Mouse (Mus musculus): ENCODE data around the gene Aebp2. TPM values are rescaled to one million over a fixed set of nuclear protein-coding genes. Genes with fewer than 3 reads are reported as not detected.
"Not testable (repeated sequence)": the region's sequence is repeated elsewhere in the genome, so short reads cannot be mapped to it uniquely, and the experiment has no call there.

Aebp2 gene
- polyA plus RNA-seq, 1 experiment from 2014 or later: 29.6 TPM

- no peak overlapping the region for H3K27ac ChIP-seq
- no peak overlapping the region for H3K4me3 ChIP-seq (ENCODE audit: inconsistent target)
- no peaks in the 10 kb centered on the region for H3K36me3 ChIP-seq (ENCODE audit: inconsistent target)
- no peaks in the 10 kb centered on the region for H3K79me2 ChIP-seq (ENCODE audit: inconsistent target)
- WGBS (ENCODE audit: missing documents): 83% methylated on average over 9 of the region's 9 CpGs
These were observed 23.9 kb upstream of the Aebp2 start for GRCm38 (mm10) chr6:140598516-140598915.

- Histone ChIP-seq H3K27ac (no peak overlapping the region), H3K4me3 (ENCODE audit: inconsistent target) (no peak overlapping the region), H3K36me3 (ENCODE audit: inconsistent target) (no peaks in the 10 kb centered on the region), H3K79me2 (ENCODE audit: inconsistent target) (no peaks in the 10 kb centered on the region)
- WGBS (ENCODE audit: missing documents): 96% methylated on average over 5 of the region's 5 CpGs
These were observed 23.1 kb upstream of the Aebp2 start for GRCm38 (mm10) chr6:140599337-140599736.

- not testable (repeated sequence) for H3K36me3 ChIP-seq (ENCODE audit: inconsistent target); H3K4me3 ChIP-seq (ENCODE audit: inconsistent target); H3K79me2 ChIP-seq (ENCODE audit: inconsistent target); H3K27ac ChIP-seq
- 100% methylated on average over 5 of the region's 8 CpGs for WGBS (ENCODE audit: missing documents)
These were observed 21.8 kb upstream of the Aebp2 start for GRCm38 (mm10) chr6:140600671-140601070.

- Histone ChIP-seq H3K4me3 (ENCODE audit: inconsistent target) (no peak overlapping the region), H3K27ac (no peak overlapping the region), H3K36me3 (ENCODE audit: inconsistent target) (no peaks in the 10 kb centered on the region), H3K79me2 (ENCODE audit: inconsistent target) (no peaks in the 10 kb centered on the region)
- WGBS (ENCODE audit: missing documents): 91% methylated on average over 4 of the region's 4 CpGs
These were observed 21.3 kb upstream of the Aebp2 start for GRCm38 (mm10) chr6:140601175-140601574.

- 87% methylated on average over 8 of the region's 8 CpGs for WGBS (ENCODE audit: missing documents)
- Histone ChIP-seq H3K79me2 (ENCODE audit: inconsistent target) (no peaks in the 10 kb centered on the region), H3K4me3 (ENCODE audit: inconsistent target) (no peak overlapping the region), H3K27ac (no peak overlapping the region), H3K36me3 (ENCODE audit: inconsistent target) (no peaks in the 10 kb centered on the region)
These were observed 19.1 kb upstream of the Aebp2 start for GRCm38 (mm10) chr6:140603228-140603944.

- H3K79me2 ChIP-seq (ENCODE audit: inconsistent target); H3K36me3 ChIP-seq (ENCODE audit: inconsistent target); H3K4me3 ChIP-seq (ENCODE audit: inconsistent target); H3K27ac ChIP-seq: not testable (repeated sequence)
- WGBS (ENCODE audit: missing documents): 94% methylated on average over 5 of the region's 5 CpGs
These were observed 17.3 kb upstream of the Aebp2 start for GRCm38 (mm10) chr6:140605173-140605572.

GRCm38 (mm10) chr6:140605732-140606131 is 16.7 kb upstream of the Aebp2 start:
- WGBS (ENCODE audit: missing documents): 96% methylated on average over 3 of the region's 3 CpGs
- Histone ChIP-seq H3K4me3 (ENCODE audit: inconsistent target) (no peak overlapping the region), H3K36me3 (ENCODE audit: inconsistent target) (no peaks in the 10 kb centered on the region), H3K27ac (no peak overlapping the region), H3K79me2 (ENCODE audit: inconsistent target) (no peaks in the 10 kb centered on the region)

GRCm38 (mm10) chr6:140606534-140606933 is 15.9 kb upstream of the Aebp2 start:
- Histone ChIP-seq H3K4me3 (ENCODE audit: inconsistent target) (no peak overlapping the region), H3K27ac (no peak overlapping the region), H3K36me3 (ENCODE audit: inconsistent target) (no peaks in the 10 kb centered on the region), H3K79me2 (ENCODE audit: inconsistent target) (no peaks in the 10 kb centered on the region)
- 95% methylated on average over 10 of the region's 10 CpGs for whole genome bisulfite sequencing (ENCODE audit: missing documents)

GRCm38 (mm10) chr6:140608666-140609065 is 13.8 kb upstream of the Aebp2 start:
- Histone ChIP-seq H3K36me3 (ENCODE audit: inconsistent target) (no peaks in the 10 kb centered on the region), H3K27ac (no peak overlapping the region), H3K4me3 (ENCODE audit: inconsistent target) (no peak overlapping the region), H3K79me2 (ENCODE audit: inconsistent target) (no peaks in the 10 kb centered on the region)
- WGBS (ENCODE audit: missing documents): 90% methylated on average over 6 of the region's 6 CpGs

GRCm38 (mm10) chr6:140609533-140609932 is 12.9 kb upstream of the Aebp2 start:
- H3K79me2 ChIP-seq (ENCODE audit: inconsistent target): no peaks in the 10 kb centered on the region

GRCm38 (mm10) chr6:140610117-140610516 is 12.3 kb upstream of the Aebp2 start:
- Histone ChIP-seq H3K27ac (peak overlapping the region; percentile 21; the same call in 1 of the 2 replicates), H3K36me3 (ENCODE audit: inconsistent target) (no peaks in the 10 kb centered on the region), H3K4me3 (ENCODE audit: inconsistent target) (no peak overlapping the region), H3K79me2 (ENCODE audit: inconsistent target) (no peaks in the 10 kb centered on the region)
- 10% methylated on average over 4 of the region's 5 CpGs for WGBS (ENCODE audit: missing documents)

More at GRCm38 (mm10) chr6:140609533-140609932, 12.9 kb upstream of the Aebp2 start:
- 64% methylated on average over 4 of the region's 4 CpGs for WGBS (ENCODE audit: missing documents)
- H3K4me3 ChIP-seq (ENCODE audit: inconsistent target): no peak overlapping the region
- H3K36me3 ChIP-seq (ENCODE audit: inconsistent target): no peaks in the 10 kb centered on the region
- peak overlapping the region; percentile 21; the same call in 1 of the 2 replicates for H3K27ac ChIP-seq

GRCm38 (mm10) chr6:140611282-140611681 is 11.2 kb upstream of the Aebp2 start:
- H3K79me2 ChIP-seq (ENCODE audit: inconsistent target): no peaks in the 10 kb centered on the region
- no peak overlapping the region for H3K27ac ChIP-seq
- H3K4me3 ChIP-seq (ENCODE audit: inconsistent target): no peak overlapping the region
- WGBS (ENCODE audit: missing documents): 82% methylated on average over 4 of the region's 4 CpGs
- H3K36me3 ChIP-seq (ENCODE audit: inconsistent target): no peaks in the 10 kb centered on the region

GRCm38 (mm10) chr6:140611893-140612473 is 10.5 kb upstream of the Aebp2 start:
- Histone ChIP-seq H3K36me3 (ENCODE audit: inconsistent target) (no peaks in the 10 kb centered on the region), H3K27ac (no peak overlapping the region), H3K79me2 (ENCODE audit: inconsistent target) (no peaks in the 10 kb centered on the region), H3K4me3 (ENCODE audit: inconsistent target) (no peak overlapping the region)
- WGBS (ENCODE audit: missing documents): 97% methylated on average over 13 of the region's 13 CpGs

- Histone ChIP-seq H3K79me2 (ENCODE audit: inconsistent target) (no peaks in the 10 kb centered on the region), H3K36me3 (ENCODE audit: inconsistent target) (no peaks in the 10 kb centered on the region), H3K27ac (no peak overlapping the region), H3K4me3 (ENCODE audit: inconsistent target) (no peak overlapping the region)
- 84% methylated on average over 3 of the region's 3 CpGs for WGBS (ENCODE audit: missing documents)
These were observed 8.6 kb upstream of the Aebp2 start for GRCm38 (mm10) chr6:140613822-140614221.

- Histone ChIP-seq H3K79me2 (ENCODE audit: inconsistent target) (no peaks in the 10 kb centered on the region), H3K36me3 (ENCODE audit: inconsistent target) (no peaks in the 10 kb centered on the region), H3K4me3 (ENCODE audit: inconsistent target) (no peak overlapping the region), H3K27ac (no peak overlapping the region)
- 56% methylated on average over 11 of the region's 11 CpGs for WGBS (ENCODE audit: missing documents)
These were observed 7.8 kb upstream of the Aebp2 start for GRCm38 (mm10) chr6:140614711-140615110.

All from macrophage (primary cell).